Mouse (Mus musculus): ENCODE measurements around the gene Fbp2. TPM values are rescaled to one million over a fixed set of nuclear protein-coding genes. Genes with fewer than 3 reads are reported as not detected.

Gene Fbp2
- polyA plus RNA-seq (2014; fragmentation: Nextera tagmentation; extraction: Ambion mirVana), result 0.11 TPM in 1 of 2 replicates, not detected in the other

DNA sequence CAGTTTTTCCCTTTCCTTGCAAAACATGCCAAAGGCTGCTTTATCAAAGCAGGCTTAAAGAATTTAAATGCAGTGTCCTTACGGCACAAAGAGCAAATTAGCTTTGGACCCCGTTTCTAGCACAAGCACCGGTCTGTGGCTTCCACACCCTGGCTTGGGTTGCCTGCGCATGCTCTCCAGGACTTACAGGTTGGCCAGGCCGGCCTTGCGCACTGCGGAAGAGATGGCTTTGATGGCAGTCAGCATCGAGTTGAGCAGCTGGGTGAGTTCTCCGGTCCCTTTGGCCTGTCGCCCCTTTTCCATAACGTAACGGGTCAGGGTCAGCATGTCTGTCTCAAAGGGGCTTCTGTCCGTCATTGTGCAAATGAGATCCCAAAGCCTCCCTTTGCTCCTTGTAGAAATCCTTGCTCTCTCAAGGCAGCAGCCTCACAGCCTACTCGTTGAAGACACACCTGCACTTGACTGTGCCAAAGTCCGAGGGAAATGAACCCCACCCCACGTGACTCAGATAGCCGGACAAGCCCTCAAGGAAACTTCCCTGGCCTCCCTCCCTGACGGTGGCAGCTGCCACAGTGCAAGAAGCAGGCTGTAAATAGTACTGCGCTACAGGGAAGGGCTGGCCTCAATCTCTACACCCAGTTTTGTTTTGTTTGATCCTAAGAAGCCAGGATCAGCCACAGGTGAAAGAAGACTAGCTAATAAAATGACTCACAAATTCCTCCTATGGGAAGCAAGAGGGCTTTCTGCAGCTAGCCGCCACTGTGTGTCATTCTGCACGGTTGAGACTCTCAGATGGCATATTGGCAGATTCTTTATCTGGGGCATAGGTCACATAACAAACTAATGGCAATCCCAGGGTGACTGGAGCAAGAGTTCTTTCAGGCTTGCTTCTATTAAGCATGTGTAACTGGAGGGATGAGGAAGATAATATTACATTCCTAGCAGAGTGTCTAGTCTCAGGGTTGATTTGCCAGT lies at the start of gene Fbp2:
TSS of gene Fbp2 (minus strand) at position 482 of the 975 bp plus-strand sequence.
- no peaks in the 10 kb centered on the region for H3K27me3 ChIP-seq (ENCODE audit: control insufficient read depth, insufficient read depth, low read length)
- H3K4me3 ChIP-seq (ENCODE audit: low read depth, low read length), result no peak within 1 kb of the TSS
- no peak within 1 kb of the TSS for H3K27ac ChIP-seq (ENCODE audit: low read depth, low read length)
- WGBS (ENCODE audit: insufficient replicate concordance), result 63% methylated on average over 21 of the region's 21 CpGs
- H3K4me1 ChIP-seq (ENCODE audit: control insufficient read depth, insufficient read depth, low read length), result no peaks in the 10 kb centered on the region
- no peak within 1 kb of the TSS for H3K4me2 ChIP-seq
- no peak within 1 kb of the TSS for H3K9ac ChIP-seq (ENCODE audit: low read depth, low read length)
- H3K36me3 ChIP-seq (ENCODE audit: control insufficient read depth, insufficient read depth, low read length), result no peaks in the 10 kb centered on the region
- ATAC-seq (replicated peaks; ENCODE audit: insufficient number of reproducible peaks, low FRiP score, low TSS enrichment), result no peak
- H3K9me3 ChIP-seq (replicated peaks; ENCODE audit: control insufficient read depth, low read length), result no peaks in the 10 kb centered on the region

DNA sequence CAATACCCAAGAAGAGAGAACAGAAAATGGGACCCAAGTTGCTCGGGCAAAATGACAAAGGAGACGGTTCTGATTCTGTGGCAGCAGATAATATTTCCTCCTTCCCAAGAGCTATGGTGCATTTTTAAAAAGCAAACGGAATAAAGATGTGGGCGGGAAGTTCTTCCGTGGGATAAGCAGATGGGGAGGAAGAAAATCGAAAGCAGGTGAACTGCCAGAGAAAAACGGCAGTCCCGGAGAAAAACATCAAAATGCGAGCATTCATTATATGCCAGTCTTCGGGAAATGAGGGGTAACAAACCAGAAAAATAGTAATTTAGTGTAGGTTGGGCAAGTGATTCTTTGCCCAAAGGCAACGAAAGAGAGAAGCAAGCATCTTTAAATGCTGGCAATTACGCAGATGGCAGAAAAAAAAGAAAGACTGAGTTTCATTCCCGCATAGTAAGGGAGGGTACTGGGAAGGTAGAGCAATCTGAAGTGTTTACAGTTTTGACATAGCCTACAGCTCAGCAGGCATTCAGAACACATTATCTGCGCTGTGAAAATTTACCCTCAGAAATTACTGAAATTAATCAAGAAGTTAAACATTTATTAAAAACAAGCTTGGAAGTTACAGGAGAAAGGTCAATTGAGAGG lies 49.4 kb upstream of the Fbp2 start:
- Histone ChIP-seq H3K9me3 (replicated peaks; ENCODE audit: control insufficient read depth, low read length) (no peaks in the 10 kb centered on the region), H3K4me2 (no peak overlapping the region), H3K4me1 (ENCODE audit: control insufficient read depth, insufficient read depth, low read length) (no peaks in the 10 kb centered on the region), H3K9ac (ENCODE audit: low read depth, low read length) (no peak overlapping the region), H3K4me3 (ENCODE audit: low read depth, low read length) (no peak overlapping the region), H3K27ac (ENCODE audit: low read depth, low read length) (no peak overlapping the region), H3K36me3 (ENCODE audit: control insufficient read depth, insufficient read depth, low read length) (no peaks in the 10 kb centered on the region), H3K27me3 (ENCODE audit: control insufficient read depth, insufficient read depth, low read length) (no peaks in the 10 kb centered on the region)
- WGBS (ENCODE audit: insufficient replicate concordance), result 85% methylated on average over 14 of the region's 14 CpGs
- ATAC-seq (replicated peaks; ENCODE audit: insufficient number of reproducible peaks, low FRiP score, low TSS enrichment), result no peak

DNA sequence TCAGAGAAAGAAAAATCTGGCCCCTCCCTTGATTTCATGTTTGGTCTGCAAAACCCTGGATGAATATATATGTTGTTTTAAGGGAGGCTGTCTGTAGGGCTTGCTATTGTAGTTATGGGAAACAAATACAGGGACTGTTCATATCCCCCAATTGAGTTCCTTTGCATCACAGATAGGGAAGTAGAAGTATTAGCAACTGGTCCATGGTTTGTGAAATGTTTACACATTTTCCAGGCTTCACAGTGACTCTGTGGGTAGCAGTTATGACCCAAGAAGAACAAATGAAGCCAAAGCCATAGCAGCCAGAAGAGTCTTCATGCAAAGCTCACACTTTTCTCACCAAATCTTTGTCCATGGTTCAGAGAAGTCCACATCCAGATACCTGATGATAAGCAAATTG lies 42.9 kb upstream of the Fbp2 start:
- no peaks in the 10 kb centered on the region for H3K4me1 ChIP-seq (ENCODE audit: control insufficient read depth, insufficient read depth, low read length)
- no peak overlapping the region for H3K27ac ChIP-seq (ENCODE audit: low read depth, low read length)
- no peak overlapping the region for H3K4me2 ChIP-seq
- ATAC-seq (replicated peaks; ENCODE audit: insufficient number of reproducible peaks, low FRiP score, low TSS enrichment), result no peak
- no peaks in the 10 kb centered on the region for H3K36me3 ChIP-seq (ENCODE audit: control insufficient read depth, insufficient read depth, low read length)
- no peaks in the 10 kb centered on the region for H3K9me3 ChIP-seq (replicated peaks; ENCODE audit: control insufficient read depth, low read length)
- H3K27me3 ChIP-seq (ENCODE audit: control insufficient read depth, insufficient read depth, low read length), result no peaks in the 10 kb centered on the region
- no peak overlapping the region for H3K9ac ChIP-seq (ENCODE audit: low read depth, low read length)
- no peak overlapping the region for H3K4me3 ChIP-seq (ENCODE audit: low read depth, low read length)

DNA sequence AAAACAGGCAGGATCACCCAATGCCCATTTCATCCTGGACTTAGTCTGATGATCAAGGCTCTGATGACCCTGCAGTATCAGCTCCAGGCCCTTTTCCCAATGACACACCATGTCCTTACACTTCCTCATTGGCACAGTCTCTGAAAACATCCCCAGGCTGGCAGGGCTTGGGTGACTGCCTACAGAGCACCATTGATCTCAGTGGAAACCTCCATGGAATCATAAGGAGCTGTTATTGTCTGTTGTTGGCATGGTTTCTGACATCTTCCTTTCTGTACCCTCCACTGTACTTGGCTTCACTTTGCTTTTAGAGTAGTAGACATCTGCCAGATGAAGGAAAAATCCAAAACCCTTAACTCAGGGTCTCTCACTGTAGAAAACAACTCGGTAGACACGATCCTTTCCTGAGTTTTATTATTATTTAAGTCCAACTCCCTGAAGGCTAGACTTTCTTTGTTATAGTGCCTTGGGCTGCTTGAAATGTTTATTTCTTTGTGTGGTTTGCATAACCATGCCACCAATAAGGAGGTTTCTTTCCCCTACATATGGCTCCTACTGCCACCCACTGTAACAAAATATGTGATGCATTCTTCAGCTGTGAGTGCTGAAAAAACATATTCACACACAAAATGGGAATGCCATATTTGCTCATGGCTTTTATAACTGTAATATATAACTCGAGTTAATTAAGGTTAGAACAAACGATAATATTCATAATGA lies 39.9 kb upstream of the Fbp2 start:
- WGBS (ENCODE audit: insufficient replicate concordance), result 86% methylated on average over 4 of the region's 4 CpGs
- no peak overlapping the region for H3K4me2 ChIP-seq
- H3K4me3 ChIP-seq (ENCODE audit: low read depth, low read length), result no peak overlapping the region
- no peaks in the 10 kb centered on the region for H3K27me3 ChIP-seq (ENCODE audit: control insufficient read depth, insufficient read depth, low read length)
- no peaks in the 10 kb centered on the region for H3K4me1 ChIP-seq (ENCODE audit: control insufficient read depth, insufficient read depth, low read length)
- H3K9ac ChIP-seq (ENCODE audit: low read depth, low read length), result no peak overlapping the region
- ATAC-seq (replicated peaks; ENCODE audit: insufficient number of reproducible peaks, low FRiP score, low TSS enrichment), result no peak
- H3K36me3 ChIP-seq (ENCODE audit: control insufficient read depth, insufficient read depth, low read length), result no peaks in the 10 kb centered on the region
- no peaks in the 10 kb centered on the region for H3K9me3 ChIP-seq (replicated peaks; ENCODE audit: control insufficient read depth, low read length)
- H3K27ac ChIP-seq (ENCODE audit: low read depth, low read length), result no peak overlapping the region

DNA sequence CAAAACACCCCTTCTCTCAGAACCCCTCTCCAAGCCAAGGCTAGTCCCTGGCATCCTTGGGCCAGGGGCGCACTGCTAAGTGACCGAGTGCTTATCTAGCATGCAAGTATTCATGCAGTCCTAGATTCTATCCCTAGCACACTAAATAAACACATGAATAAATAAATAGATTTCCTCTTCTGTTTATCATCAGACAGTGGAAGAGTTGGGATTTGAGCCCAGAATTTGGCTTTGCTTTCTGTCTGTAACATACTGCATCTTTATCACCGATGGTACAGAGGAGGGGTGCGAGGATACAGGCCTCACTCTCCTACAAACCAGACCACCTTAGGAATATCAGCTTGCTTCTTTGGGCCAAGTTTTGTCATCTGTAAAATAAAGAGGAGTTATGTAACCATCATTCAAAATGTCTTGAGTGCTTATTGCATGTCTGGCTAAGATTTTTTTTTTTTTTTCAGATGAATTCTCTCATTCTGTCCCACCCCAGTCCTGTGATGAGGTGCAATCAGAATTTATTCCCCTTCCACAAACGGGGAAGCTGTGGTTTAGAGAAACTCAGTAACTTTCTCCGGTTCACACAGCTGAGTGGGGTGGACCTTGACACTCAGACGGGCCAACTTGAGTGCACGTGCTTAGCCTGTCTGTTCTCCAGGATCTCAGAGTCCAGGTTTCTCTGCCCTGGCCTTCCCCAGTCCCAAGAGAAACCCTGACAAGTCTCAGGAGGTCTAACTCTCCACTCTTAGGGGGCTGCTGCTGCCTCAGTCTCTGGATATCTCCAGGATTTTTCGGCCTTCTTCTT lies 35.0 kb upstream of the Fbp2 start:
- Histone ChIP-seq H3K36me3 (ENCODE audit: control insufficient read depth, insufficient read depth, low read length) (no peaks in the 10 kb centered on the region), H3K27me3 (ENCODE audit: control insufficient read depth, insufficient read depth, low read length) (peaks cover 19% of the 10 kb centered on the region), H3K27ac (ENCODE audit: low read depth, low read length) (no peak overlapping the region), H3K4me3 (ENCODE audit: low read depth, low read length) (no peak overlapping the region), H3K9ac (ENCODE audit: low read depth, low read length) (no peak overlapping the region), H3K4me2 (no peak overlapping the region), H3K9me3 (replicated peaks; ENCODE audit: control insufficient read depth, low read length) (0 out of 2 replicates have a peak, but pooled peaks cover 3% of the 10 kb centered on the region), H3K4me1 (ENCODE audit: control insufficient read depth, insufficient read depth, low read length) (no peaks in the 10 kb centered on the region)
- WGBS (ENCODE audit: insufficient replicate concordance), result 78% methylated on average over 9 of the region's 9 CpGs
- ATAC-seq (replicated peaks; ENCODE audit: insufficient number of reproducible peaks, low FRiP score, low TSS enrichment), result no peak

DNA sequence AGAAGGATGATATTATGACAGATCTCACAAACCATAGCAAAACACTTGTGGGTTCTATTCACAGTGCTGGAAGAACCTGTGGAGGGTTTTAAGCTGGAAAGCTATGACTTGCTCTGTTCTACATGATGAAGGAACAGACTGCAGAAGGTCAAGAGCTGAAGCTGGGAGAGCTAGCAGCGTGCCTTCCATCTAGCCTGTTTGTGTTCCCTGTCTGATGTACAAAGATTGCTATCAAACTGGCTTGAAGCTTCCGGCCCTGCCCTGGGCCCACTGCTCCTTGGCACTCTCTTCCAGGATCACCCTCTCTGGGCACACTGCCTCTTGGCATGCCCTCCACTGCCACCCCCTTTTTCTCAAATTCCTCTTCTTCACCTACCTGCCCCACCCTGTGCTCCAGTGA lies 31.1 kb upstream of the Fbp2 start:
- ATAC-seq (replicated peaks; ENCODE audit: insufficient number of reproducible peaks, low FRiP score, low TSS enrichment), result no peak
- H3K27me3 ChIP-seq (ENCODE audit: control insufficient read depth, insufficient read depth, low read length), result peaks cover 34% of the 10 kb centered on the region
- WGBS (ENCODE audit: insufficient replicate concordance), result 59% methylated on average over 2 of the region's 2 CpGs

DNA sequence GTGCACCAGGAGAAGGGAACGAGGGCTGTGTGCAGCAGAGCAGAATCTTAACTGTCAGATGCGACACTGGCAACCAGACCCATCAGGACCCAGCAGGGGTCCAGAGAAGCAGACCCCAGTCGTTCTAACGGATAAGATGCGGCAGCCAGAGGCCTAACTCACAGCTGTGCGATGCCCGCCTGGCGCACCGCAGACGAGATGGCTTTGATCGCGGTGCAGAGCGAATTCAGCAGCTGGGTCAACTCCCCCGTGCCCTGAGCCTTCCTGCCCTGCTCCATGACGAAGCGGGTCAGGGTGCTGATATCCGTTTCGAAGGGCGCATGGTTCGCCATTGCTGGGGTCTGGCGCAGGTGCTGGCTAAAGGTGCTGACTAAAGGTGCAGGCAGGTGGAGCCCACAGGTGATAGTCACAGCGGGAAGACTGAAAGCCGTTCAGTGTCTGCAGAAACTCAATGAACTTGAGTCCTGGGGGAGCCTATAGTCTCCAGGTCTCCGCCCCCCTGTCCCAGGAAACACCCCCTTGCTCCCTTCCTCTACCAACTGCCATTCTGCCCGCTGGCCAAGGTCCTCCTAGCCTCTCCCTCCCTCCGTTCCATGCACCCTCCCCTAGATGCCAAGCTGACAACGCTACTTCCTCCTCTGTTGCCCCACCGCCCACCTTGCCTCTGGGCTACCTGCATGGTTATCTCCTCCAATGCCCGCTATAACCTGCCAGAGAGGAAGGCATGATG lies 29.7 kb upstream of the Fbp2 start, which contains the start of gene Fbp1:
TSS of gene Fbp1 (minus strand) at position 571 of the 730 bp plus-strand sequence.
- WGBS (ENCODE audit: insufficient replicate concordance), result 5% methylated on average over 29 of the region's 29 CpGs
- H3K9ac ChIP-seq (ENCODE audit: low read depth, low read length), result no peak within 1 kb of the TSS

More for the DNA sequence above, 31.1 kb upstream of the Fbp2 start:
- Histone ChIP-seq H3K4me3 (ENCODE audit: low read depth, low read length) (no peak overlapping the region), H3K36me3 (ENCODE audit: control insufficient read depth, insufficient read depth, low read length) (no peaks in the 10 kb centered on the region), H3K27ac (ENCODE audit: low read depth, low read length) (no peak overlapping the region), H3K4me2 (no peak overlapping the region), H3K9ac (ENCODE audit: low read depth, low read length) (no peak overlapping the region), H3K4me1 (ENCODE audit: control insufficient read depth, insufficient read depth, low read length) (0 out of 2 replicates have a peak, but pooled peaks cover 4% of the 10 kb centered on the region), H3K9me3 (replicated peaks; ENCODE audit: control insufficient read depth, low read length) (0 out of 2 replicates have a peak, but pooled peaks cover 3% of the 10 kb centered on the region)

More for the DNA sequence above, 29.7 kb upstream of the Fbp2 start, which contains the start of gene Fbp1:
- no peak for ATAC-seq (replicated peaks; ENCODE audit: insufficient number of reproducible peaks, low FRiP score, low TSS enrichment)
- Histone ChIP-seq H3K27ac (ENCODE audit: low read depth, low read length) (no peak within 1 kb of the TSS), H3K9me3 (replicated peaks; ENCODE audit: control insufficient read depth, low read length) (0 out of 2 replicates have a peak, but pooled peaks cover 3% of the 10 kb centered on the region), H3K36me3 (ENCODE audit: control insufficient read depth, insufficient read depth, low read length) (no peaks in the 10 kb centered on the region), H3K4me1 (ENCODE audit: control insufficient read depth, insufficient read depth, low read length) (0 out of 2 replicates have a peak, but pooled peaks cover 4% of the 10 kb centered on the region), H3K27me3 (ENCODE audit: control insufficient read depth, insufficient read depth, low read length) (peaks cover 34% of the 10 kb centered on the region), H3K4me2 (peak within 1 kb of the TSS; percentile 63), H3K4me3 (ENCODE audit: low read depth, low read length) (peak within 1 kb of the TSS; percentile 32)

All from heart, embryonic 11.5 days (tissue).